Mouse (Mus musculus) forebrain, embryonic 15.5 days (tissue): ENCODE data around the gene Dlg2. TPM values are rescaled to one million over a fixed set of nuclear protein-coding genes. Genes with fewer than 3 reads are reported as not detected.
A peak's percentile ranks its signal among the peaks of the same experiment; 100 is the strongest.

Experiments used
- ATAC-seq: fragments of 200-750 bp; cut with Nextera tagmentation; replicated peaks from 2 replicates; pipeline ENCODE4 v1.8.0; 2017; ENCODE audit warnings: mild to moderate bottlenecking, moderate TSS enrichment, moderate library complexity
- H3K27ac ChIP-seq: fragments of 300-500 bp; sonication (generic); replicated peaks from 2 replicates; pipeline ENCODE4 v1.5.1; 2015; ENCODE audit warnings: mild to moderate bottlenecking, inconsistent platforms
- H3K27me3 ChIP-seq: fragments of 300-500 bp; sonication (generic); 2 replicates; pipeline ENCODE4 v1.6.1; 2015; ENCODE audit warnings: inconsistent platforms
- H3K36me3 ChIP-seq: fragments of 300-500 bp; sonication (generic); 2 replicates; pipeline ENCODE4 v1.6.1; 2015; ENCODE audit warnings: mild to moderate bottlenecking, inconsistent platforms
- H3K4me1 ChIP-seq: fragments of 300-500 bp; sonication (generic); 2 replicates; pipeline ENCODE4 v1.6.1; 2015; ENCODE audit warnings: inconsistent platforms
- H3K4me2 ChIP-seq: fragments of 300-500 bp; sonication (generic); replicated peaks from 2 replicates; pipeline ENCODE4 v1.6.1; 2015; ENCODE audit warnings: mild to moderate bottlenecking, inconsistent platforms
- H3K4me3 ChIP-seq: fragments of 300-500 bp; sonication (generic); 2 replicates; pipeline ENCODE4 v1.5.1; 2015; ENCODE audit warnings: mild to moderate bottlenecking, inconsistent platforms
- H3K9ac ChIP-seq: fragments of 300-500 bp; sonication (generic); replicated peaks from 2 replicates; pipeline ENCODE4 v1.6.1; 2015; ENCODE audit warnings: mild to moderate bottlenecking, inconsistent platforms
- H3K9me3 ChIP-seq: fragments of 300-500 bp; sonication (generic); 2 replicates; pipeline ENCODE4 v1.6.1; 2016; ENCODE audit warnings: inconsistent platforms
- WGBS: fragments of 180-500 bp; shearing (Covaris S2); methylation state at CpG from one replicate; pipeline ENCODE4 v1.1.7; 2015; ENCODE audit warnings: mixed read lengths; 5-methylcytosine and 5-hydroxymethylcytosine counted together
- polyA plus RNA-seq: library from polyadenylated mRNA; unstranded; fragments of >200 nt; fragmentation: Nextera tagmentation; extraction: Ambion mirVana; gene quantifications from 2 replicates; pipeline ENCODE4 v1.2.1, GENCODE M21; 2015

Gene Dlg2
- polyA plus RNA-seq, 1 experiment from 2014 or later = 24.5 TPM

GRCm38 (mm10) chr7:92447938-92448337, 1971.5 kb downstream of the Dlg2 start:
- H3K27me3 ChIP-seq = no peaks in the 10 kb centered on the region
- H3K4me3 ChIP-seq = no peak overlapping the region
- no peak overlapping the region for H3K4me2 ChIP-seq
- WGBS = 56% methylated on average over 6 of the region's 6 CpGs
- H3K4me1 ChIP-seq = peaks cover 17% of the 10 kb centered on the region
- H3K36me3 ChIP-seq = 0 out of 2 replicates have a peak, but pooled peaks cover 2% of the 10 kb centered on the region
- ATAC-seq = no peak
- no peak overlapping the region for H3K9ac ChIP-seq
- H3K27ac ChIP-seq = peak overlapping the region; percentile 46
- H3K9me3 ChIP-seq = no peaks in the 10 kb centered on the region

- peak; percentile 73; the same call in 1 of the 2 replicates for ATAC-seq
- Histone ChIP-seq H3K36me3 (0 out of 2 replicates have a peak, but pooled peaks cover 2% of the 10 kb centered on the region), H3K4me3 (no peak overlapping the region), H3K9me3 (no peaks in the 10 kb centered on the region), H3K27ac (peak overlapping the region; percentile 46), H3K27me3 (no peaks in the 10 kb centered on the region), H3K4me2 (no peak overlapping the region), H3K4me1 (peaks cover 17% of the 10 kb centered on the region), H3K9ac (no peak overlapping the region)
- 54% methylated on average over 7 of the region's 7 CpGs for WGBS
These were observed 1972.5 kb downstream of the Dlg2 start for GRCm38 (mm10) chr7:92448782-92449575.

- Histone ChIP-seq H3K4me3 (no peak overlapping the region), H3K4me1 (peaks cover 3% of the 10 kb centered on the region; the same call in 1 of the 2 replicates), H3K9me3 (no peaks in the 10 kb centered on the region), H3K36me3 (no peaks in the 10 kb centered on the region), H3K27me3 (no peaks in the 10 kb centered on the region), H3K9ac (no peak overlapping the region), H3K27ac (no peak overlapping the region), H3K4me2 (no peak overlapping the region)
- ATAC-seq = no peak
- 82% methylated on average over 2 of the region's 2 CpGs for WGBS
These were observed 1977.7 kb downstream of the Dlg2 start for GRCm38 (mm10) chr7:92454176-92454575.

- H3K36me3 ChIP-seq = no peaks in the 10 kb centered on the region
- H3K4me1 ChIP-seq = no peaks in the 10 kb centered on the region; the same call in 1 of the 2 replicates
- H3K27ac ChIP-seq = no peak overlapping the region
- H3K9ac ChIP-seq = no peak overlapping the region
- no peaks in the 10 kb centered on the region for H3K27me3 ChIP-seq
- H3K4me3 ChIP-seq = no peak overlapping the region
- no peak for ATAC-seq
- H3K9me3 ChIP-seq = no peaks in the 10 kb centered on the region
- H3K4me2 ChIP-seq = no peak overlapping the region
- 60% methylated on average over 5 of the region's 5 CpGs for WGBS
These were observed 1979.5 kb downstream of the Dlg2 start for GRCm38 (mm10) chr7:92455927-92456326.

GRCm38 (mm10) chr7:92457791-92458190, 1981.3 kb downstream of the Dlg2 start:
- Histone ChIP-seq H3K4me1 (no peaks in the 10 kb centered on the region; the same call in 1 of the 2 replicates), H3K9ac (no peak overlapping the region), H3K27me3 (no peaks in the 10 kb centered on the region), H3K4me3 (no peak overlapping the region), H3K27ac (no peak overlapping the region), H3K9me3 (no peaks in the 10 kb centered on the region), H3K36me3 (no peaks in the 10 kb centered on the region), H3K4me2 (no peak overlapping the region)
- 52% methylated on average over 4 of the region's 4 CpGs for WGBS
- no peak for ATAC-seq

GRCm38 (mm10) chr7:92458308-92458707, 1981.8 kb downstream of the Dlg2 start:
- ATAC-seq = no peak
- 87% methylated on average over 4 of the region's 4 CpGs for WGBS
- no peak overlapping the region for H3K4me2 ChIP-seq

GRCm38 (mm10) chr7:92460578-92460977, 1984.1 kb downstream of the Dlg2 start:
- H3K36me3 ChIP-seq = no peaks in the 10 kb centered on the region
- no peak overlapping the region for H3K4me3 ChIP-seq
- H3K9me3 ChIP-seq = no peaks in the 10 kb centered on the region
- no peak overlapping the region for H3K4me2 ChIP-seq
- no peaks in the 10 kb centered on the region; the same call in 1 of the 2 replicates for H3K4me1 ChIP-seq
- no peaks in the 10 kb centered on the region for H3K27me3 ChIP-seq
- ATAC-seq = peak; percentile 70
- H3K9ac ChIP-seq = no peak overlapping the region
- peak overlapping the region; percentile 54; the same call in 1 of the 2 replicates for H3K27ac ChIP-seq

More at GRCm38 (mm10) chr7:92458308-92458707, 1981.8 kb downstream of the Dlg2 start:
- Histone ChIP-seq H3K36me3 (no peaks in the 10 kb centered on the region), H3K27ac (no peak overlapping the region), H3K4me1 (no peaks in the 10 kb centered on the region; the same call in 1 of the 2 replicates), H3K4me3 (no peak overlapping the region), H3K9me3 (no peaks in the 10 kb centered on the region), H3K27me3 (no peaks in the 10 kb centered on the region), H3K9ac (no peak overlapping the region)

GRCm38 (mm10) chr7:92461256-92461655, 1984.8 kb downstream of the Dlg2 start:
- Histone ChIP-seq H3K4me3 (no peak overlapping the region), H3K4me2 (no peak overlapping the region), H3K36me3 (no peaks in the 10 kb centered on the region), H3K9me3 (no peaks in the 10 kb centered on the region), H3K27ac (0 out of 2 replicates have a peak overlapping the region, but pooled peaks have one; percentile 28), H3K4me1 (no peaks in the 10 kb centered on the region; the same call in 1 of the 2 replicates), H3K27me3 (no peaks in the 10 kb centered on the region), H3K9ac (no peak overlapping the region)
- 47% methylated on average over 3 of the region's 3 CpGs for WGBS
- ATAC-seq = no peak

- WGBS = 83% methylated on average over 2 of the region's 2 CpGs
- Histone ChIP-seq H3K4me2 (no peak overlapping the region), H3K27me3 (no peaks in the 10 kb centered on the region), H3K4me1 (no peaks in the 10 kb centered on the region; the same call in 1 of the 2 replicates), H3K9me3 (no peaks in the 10 kb centered on the region), H3K9ac (no peak overlapping the region), H3K27ac (no peak overlapping the region), H3K4me3 (no peak overlapping the region), H3K36me3 (no peaks in the 10 kb centered on the region)
- no peak for ATAC-seq
These were observed 1986.8 kb downstream of the Dlg2 start for GRCm38 (mm10) chr7:92463080-92463877.

GRCm38 (mm10) chr7:92464290-92464689, 1987.8 kb downstream of the Dlg2 start:
- Histone ChIP-seq H3K36me3 (no peaks in the 10 kb centered on the region), H3K27me3 (no peaks in the 10 kb centered on the region), H3K4me1 (no peaks in the 10 kb centered on the region; the same call in 1 of the 2 replicates), H3K27ac (no peak overlapping the region), H3K4me3 (no peak overlapping the region), H3K9me3 (no peaks in the 10 kb centered on the region), H3K9ac (no peak overlapping the region), H3K4me2 (no peak overlapping the region)
- ATAC-seq = no peak
- WGBS = 42% methylated on average over 2 of the region's 2 CpGs

GRCm38 (mm10) chr7:92479143-92479542, 2002.7 kb downstream of the Dlg2 start:
- Histone ChIP-seq H3K9me3 (no peaks in the 10 kb centered on the region), H3K27ac (no peak overlapping the region), H3K4me2 (no peak overlapping the region), H3K4me1 (no peaks in the 10 kb centered on the region), H3K36me3 (no peaks in the 10 kb centered on the region), H3K9ac (no peak overlapping the region), H3K4me3 (no peak overlapping the region), H3K27me3 (no peaks in the 10 kb centered on the region)
- WGBS = 71% methylated on average over 1 of the region's 1 CpGs
- ATAC-seq = no peak

GRCm38 (mm10) chr7:92479748-92480147, 2003.3 kb downstream of the Dlg2 start:
- no peak overlapping the region for H3K4me3 ChIP-seq
- H3K9me3 ChIP-seq = no peaks in the 10 kb centered on the region
- H3K9ac ChIP-seq = no peak overlapping the region
- no peaks in the 10 kb centered on the region for H3K4me1 ChIP-seq
- 90% methylated on average over 2 of the region's 2 CpGs for WGBS
- no peak for ATAC-seq
- no peak overlapping the region for H3K27ac ChIP-seq
- no peak overlapping the region for H3K4me2 ChIP-seq
- no peaks in the 10 kb centered on the region for H3K27me3 ChIP-seq
- no peaks in the 10 kb centered on the region for H3K36me3 ChIP-seq
